Mouse (Mus musculus) thymus, postnatal 14 days (tissue): ENCODE measurements at regions not wholly inside any gene's neighbourhood (a gene's known extent, or its start where the extent isn't known, plus 50 kb on each side); places are given as distances from the start of the nearest gene placed in this dataset.

Experiments
- DNase-seq: peaks from one replicate; pipeline ENCODE4 v3.0.0; 2021

DNA sequence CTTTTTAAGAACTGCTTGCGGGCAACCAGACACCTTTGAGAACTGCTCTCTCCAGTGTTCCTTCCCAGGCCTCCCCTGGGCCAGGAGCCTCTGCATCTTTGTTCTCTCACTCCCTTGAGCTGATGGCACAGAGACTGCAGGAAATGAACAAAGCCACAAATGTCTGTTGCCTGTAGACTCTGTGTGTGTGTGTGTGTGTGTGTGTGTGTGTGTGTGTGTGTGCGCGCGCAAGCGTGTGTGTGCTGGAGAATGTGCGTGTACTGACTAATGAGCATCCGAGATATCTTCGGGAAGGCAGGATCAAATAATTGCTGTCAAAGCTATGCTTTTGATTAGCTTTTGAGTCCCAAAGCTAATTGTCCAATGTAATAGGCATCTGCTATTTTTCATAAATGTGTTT, 254.7 kb upstream of the Sdk2 start:
- DNase-seq: peak; percentile 74

DNA sequence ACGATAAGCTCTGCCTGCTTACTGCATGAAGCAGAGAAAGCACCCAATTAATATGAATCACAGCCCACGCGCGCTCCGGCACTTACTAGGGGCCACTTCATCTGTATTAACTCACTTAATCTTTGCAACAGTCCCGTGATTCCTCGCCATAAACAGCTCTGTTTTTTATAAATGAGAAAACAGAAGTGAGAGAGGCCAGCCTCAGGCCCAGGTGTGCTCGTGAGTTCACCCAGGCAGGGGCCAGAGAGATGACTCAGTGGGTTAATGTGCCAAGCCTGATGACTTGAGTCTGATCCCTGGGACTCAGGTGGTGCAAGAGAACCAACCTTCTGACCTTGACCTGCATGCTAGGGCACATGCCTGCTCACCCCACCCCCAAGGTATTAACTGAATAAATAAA, 248.4 kb upstream of the Sdk2 start:
- no peak for DNase-seq

DNA sequence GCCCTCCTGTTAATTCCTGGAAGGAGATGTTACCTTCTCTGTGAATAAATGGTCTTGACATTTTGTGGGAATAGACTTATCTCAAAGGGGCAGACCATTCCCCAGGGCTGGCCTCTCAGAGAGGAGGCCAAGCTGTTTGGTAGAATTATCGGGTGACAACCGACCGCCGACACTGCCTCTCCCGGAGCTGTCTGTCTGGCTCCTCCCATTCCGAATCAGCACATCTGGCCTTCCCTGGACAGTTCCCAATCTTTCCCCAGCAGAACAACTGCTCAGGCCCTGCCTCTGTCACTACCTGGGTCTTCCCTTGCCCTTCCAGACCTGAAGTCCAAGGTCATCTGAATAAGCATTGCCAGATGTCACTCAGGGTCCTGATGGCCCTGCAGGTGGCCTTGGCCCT, 246.8 kb upstream of the Sdk2 start:
- DNase-seq: no peak

DNA sequence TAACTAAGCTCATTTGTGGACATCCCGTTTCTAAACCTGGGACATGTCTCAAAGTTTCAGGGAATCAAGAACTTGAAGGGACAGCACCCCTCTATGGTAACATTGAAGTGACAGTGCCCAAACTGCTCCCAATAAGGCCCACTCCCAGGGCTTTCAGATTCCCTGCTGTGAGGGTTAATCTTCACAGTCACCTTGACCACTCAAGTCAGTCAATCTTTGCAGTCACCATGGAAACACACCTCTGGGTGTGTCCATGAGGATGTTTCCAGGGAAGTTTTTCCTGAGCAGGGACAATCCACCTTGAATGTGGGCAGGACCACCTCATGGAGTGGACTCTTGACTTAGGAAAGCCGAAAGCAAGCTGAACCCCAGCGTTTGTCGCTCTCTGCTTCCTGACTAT, 244.8 kb upstream of the Sdk2 start:
- no peak for DNase-seq

DNA sequence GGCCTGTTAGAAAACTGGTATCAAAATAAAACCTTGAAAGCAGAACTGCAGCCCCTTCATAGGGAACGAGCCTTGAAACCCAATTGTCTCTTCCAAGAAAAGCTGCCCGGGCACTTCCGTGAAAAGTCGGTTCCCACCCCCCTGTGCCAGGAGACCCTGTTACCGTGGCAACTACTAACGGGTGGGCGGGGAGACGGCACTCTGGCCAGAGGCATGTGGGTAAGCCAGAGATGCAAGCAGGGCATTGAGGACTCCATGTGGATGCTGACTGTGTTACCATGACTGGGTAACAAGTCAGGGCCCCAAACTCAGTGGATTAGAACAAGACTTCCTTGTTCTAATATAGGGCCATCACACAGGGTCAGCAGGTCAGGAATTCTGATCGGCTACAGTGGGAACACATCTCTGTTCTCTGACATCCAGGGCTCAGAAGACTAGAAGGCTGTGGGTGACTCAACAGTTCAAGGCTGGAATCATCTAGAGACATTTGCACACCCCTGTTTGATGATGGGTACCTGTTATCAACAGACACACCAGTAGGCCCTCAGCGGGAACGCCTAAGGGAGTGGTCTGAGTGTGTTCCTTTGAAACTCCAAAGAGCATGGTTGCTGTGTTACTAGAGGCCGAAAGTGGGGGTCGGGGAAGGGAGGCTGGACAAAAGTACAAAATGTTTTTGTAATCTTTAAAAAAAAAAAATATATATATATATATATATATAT, 236.9 kb upstream of the Sdk2 start:
- DNase-seq: no peak

DNA sequence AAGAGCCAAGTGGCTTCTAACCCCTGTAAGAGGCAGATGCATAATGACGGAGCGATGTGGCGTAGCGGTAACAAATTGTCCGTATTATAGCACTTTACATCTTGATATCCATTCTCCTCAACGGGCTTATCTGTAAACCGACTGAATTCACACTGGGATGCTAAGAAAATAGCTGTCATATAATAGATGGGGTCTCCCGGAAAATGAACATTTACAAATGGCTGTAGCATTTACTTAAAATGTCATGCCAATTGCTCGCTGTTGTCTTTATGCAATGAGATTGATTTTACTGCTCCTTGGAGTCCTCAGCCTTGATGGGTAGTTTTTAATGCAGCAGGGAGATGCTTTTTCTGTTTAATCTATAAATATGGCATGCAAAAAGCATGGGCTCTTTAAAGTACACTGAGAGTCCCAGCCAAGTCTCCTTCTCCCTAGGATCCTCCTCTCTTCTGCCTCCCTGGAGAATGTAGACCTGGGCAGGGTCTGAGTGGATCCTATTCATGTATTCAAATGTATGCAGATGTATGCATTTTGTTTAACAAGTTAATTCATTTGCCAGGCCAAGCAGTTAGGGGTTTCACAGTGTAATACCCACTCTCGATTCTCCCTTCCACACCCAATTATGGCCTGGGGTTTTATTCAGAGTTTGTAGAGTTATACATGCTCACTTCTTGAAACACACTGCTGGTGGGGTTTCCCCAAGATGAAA, 233.9 kb upstream of the Sdk2 start:
- DNase-seq: no peak

DNA sequence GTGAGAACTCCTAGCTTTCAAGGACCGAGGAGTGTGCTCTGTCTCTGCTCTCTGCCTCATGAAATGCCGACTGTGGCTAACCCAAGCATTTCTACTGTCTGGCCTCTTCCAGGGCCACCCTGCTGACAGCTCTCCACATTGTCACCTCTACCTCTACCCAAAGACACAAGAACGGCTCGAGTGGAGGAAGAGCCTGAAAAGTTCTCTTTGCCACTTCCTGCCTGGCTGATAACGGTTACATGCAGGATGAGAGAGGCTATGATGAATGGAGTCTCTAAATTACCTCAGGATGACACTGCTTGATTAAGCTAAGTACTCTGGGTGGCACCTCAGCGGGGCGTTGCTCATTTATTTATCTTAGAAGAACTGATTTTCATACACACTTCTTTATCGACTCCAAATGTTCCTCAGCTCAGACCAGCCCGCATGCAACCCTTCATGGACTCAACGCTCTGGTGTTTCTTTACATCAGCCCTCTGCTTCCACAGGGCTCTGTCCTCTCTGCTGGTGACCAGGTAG, 230.0 kb upstream of the Sdk2 start:
- DNase-seq: peak; percentile 56

DNA sequence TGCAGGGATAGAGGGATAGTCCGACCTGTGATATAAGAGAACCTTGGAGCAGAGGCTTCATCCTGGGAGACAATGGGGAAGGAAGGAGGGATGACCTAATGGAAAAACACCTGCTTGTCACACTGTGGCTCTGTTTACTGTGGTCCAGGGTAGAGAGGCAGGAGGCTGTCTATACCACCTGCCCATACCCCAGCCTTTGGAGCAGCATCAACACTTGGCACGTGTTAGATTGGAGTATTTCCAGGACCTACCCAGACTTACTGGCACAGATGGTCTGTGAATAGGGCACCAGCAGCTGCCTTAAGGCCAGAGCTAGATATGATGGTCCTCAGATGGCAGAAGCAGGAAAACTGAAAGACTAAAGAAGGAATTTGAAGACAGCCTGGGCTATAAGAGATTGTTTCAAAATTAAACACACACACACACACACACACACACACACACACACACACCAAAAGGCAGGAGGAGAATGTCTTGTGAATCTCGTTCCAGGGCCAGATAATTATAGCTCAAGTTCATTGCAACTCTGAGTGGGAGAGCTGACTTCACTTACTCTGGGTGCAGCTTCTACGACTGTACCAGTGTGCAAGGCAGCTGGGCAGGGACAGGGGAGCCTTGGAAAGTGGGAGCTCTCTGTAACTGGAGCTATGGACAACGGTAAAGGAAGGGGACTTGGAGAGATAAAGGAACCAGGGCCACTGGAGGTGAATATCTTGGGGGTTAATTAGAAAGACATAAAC, 227.8 kb upstream of the Sdk2 start:
- DNase-seq: no peak

DNA sequence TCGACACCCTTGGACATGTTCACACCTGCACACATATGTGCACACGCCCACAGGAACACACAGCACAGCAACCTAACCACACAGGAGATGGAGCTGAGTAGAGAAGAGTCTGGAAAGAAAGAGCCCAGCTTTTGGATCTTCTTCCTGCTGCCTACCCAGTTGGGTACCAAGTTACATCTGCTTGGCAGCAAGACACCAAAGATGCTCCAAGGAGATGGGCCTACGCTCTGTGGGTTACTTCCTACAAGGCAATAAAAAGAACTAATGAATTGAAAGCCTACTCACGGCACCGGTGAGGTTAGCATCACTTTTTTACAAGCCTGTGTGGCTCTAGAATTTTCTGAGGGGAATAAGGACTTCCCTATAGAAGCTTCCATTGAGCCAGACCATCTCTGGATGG, 224.4 kb upstream of the Sdk2 start:
- DNase-seq: no peak

DNA sequence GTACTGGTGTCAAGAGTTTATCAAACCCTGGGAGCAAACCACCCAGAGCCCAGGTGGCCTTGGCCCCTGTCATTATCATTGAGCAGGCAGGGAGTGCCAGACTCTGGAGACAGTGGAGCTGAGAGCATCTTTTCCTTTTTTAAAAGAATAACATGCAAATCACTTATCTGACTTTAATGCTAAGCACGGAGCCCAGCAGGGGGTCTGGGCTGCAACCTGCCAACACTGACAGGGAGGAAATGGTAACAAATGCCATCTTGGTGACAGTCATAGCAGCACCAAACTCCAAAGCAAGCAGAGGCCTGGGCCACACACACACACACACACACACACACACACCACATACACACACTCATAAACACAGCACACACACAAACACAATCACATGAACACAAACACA, 223.1 kb upstream of the Sdk2 start:
- DNase-seq: no peak

DNA sequence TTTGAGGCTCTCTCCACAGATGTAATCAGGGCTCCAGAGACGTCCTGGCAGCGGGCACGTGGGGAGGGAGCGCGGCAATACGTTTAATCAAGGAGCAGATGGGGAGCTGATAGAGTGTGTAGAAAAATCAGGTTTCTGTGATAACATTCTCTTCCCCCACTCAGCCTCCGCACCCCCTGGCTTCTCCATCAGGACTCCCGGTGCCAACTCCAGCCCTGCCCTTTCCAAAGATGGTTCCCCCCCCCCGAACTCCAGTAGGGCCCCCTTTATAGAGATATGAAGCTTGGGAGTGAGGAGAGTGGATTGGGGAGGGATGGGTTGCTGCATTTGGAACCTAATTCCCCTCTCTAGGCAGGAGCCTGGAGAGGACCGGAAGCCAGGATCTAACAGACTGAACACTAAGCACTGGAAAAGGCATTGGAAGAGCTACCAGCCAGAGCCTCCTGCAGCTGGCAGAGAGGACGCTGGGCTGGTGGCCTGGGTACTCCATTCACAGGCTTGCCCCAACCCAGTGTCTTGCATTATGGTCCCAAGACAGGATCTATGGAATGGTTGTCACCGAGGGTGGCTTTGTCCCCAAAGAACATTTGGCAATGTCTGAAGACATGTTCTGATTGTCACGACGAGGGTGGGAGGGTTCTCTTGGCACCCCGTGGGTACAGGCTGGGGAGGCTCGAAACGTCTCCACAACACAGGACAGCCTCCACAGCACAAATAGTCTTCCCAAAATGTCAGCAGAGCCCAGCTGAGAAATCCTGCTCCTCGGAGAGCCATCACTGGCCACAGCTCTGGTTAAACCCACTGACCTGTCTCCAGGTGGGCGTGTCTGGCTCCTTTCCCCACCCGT, 218.2 kb upstream of the Sdk2 start:
- no peak for DNase-seq

DNA sequence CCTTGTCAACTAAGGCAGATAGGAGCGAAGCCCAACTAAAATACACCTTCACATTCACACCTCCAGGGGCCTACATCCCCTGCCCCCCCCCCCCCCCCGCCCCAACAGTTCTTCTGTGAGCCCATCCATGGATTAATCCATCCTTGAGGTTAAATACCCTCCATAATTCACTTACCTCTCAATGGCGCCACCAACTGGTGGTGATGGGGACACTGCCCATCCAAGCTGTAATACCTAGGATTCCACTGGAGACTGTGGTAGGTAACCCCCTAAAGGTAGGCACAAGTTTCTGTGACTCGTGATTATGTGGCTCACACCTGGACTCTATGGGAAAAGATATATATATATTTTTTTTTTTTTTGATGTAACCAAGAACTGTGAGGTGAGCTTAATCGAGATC, 216.4 kb upstream of the Sdk2 start:
- DNase-seq: peak; percentile 80

DNA sequence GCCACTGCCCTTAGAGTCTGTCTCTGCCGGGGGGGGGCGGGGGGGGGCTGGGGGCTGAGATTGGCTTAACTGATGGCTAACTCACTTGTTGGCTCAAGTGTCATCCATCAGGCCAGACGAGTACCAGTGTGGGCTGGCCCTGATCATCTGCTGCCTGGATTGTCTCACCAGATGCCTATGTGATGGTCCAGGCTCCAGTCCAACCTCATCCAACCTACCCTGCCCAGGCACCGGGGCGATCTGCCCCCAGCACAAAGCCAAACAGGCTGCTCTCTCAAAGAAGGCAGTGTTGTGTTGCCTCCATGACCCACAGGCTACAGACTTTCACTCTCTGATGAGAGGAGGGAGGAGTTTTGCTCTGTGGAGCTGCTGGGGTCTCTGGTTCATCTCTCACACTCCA, 215.7 kb upstream of the Sdk2 start:
- no peak for DNase-seq

DNA sequence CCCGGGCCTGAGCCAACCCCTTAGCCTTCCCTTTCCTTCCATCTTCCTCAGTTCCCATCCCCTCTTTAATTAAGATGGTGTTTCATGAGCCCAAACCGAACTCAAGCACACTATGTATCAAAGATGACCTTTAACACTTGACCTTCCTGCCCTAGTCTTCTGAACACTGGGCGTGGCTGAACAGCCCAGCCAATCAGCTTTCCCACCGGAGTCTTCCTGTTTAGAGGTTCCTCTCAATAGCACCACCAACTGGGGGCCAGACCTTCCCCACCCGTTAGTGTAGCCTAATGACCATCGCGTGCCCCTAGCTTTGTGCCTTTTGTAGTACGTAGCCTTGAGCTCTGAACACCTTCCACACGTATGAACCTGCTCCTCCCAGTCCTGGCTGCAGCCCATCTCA, 215.0 kb upstream of the Sdk2 start:
- no peak for DNase-seq

DNA sequence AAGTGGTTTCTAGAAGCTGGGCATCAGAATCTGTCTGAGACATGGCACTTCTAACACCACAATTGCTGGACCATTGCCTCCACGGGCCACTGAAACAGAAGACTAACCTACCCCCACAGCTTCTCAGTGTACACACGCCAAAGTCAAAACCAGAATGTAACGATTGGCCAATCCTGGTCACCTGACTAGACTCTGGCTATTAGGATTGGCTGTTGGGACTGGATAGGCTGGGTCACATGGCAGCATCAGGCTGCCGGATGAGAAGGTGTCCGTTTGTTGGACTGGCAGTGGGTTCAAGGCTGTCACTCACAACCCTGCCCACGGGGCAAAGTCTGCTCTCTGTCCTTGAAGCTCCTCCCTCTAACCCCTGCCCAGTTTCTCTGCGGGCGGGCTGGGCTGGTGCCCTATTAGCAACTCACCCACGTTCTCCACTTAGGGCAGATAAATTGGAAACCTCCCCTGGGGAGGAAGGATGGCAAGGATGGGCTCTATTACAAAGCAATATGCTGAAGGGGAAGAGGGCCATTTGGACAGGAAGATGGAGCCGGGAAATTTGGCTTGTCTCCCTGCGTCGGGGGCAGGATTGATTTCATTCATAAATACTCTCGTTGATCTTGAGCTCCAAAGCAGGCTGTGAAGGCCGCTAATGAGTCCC, 214.3 kb upstream of the Sdk2 start:
- DNase-seq: no peak

DNA sequence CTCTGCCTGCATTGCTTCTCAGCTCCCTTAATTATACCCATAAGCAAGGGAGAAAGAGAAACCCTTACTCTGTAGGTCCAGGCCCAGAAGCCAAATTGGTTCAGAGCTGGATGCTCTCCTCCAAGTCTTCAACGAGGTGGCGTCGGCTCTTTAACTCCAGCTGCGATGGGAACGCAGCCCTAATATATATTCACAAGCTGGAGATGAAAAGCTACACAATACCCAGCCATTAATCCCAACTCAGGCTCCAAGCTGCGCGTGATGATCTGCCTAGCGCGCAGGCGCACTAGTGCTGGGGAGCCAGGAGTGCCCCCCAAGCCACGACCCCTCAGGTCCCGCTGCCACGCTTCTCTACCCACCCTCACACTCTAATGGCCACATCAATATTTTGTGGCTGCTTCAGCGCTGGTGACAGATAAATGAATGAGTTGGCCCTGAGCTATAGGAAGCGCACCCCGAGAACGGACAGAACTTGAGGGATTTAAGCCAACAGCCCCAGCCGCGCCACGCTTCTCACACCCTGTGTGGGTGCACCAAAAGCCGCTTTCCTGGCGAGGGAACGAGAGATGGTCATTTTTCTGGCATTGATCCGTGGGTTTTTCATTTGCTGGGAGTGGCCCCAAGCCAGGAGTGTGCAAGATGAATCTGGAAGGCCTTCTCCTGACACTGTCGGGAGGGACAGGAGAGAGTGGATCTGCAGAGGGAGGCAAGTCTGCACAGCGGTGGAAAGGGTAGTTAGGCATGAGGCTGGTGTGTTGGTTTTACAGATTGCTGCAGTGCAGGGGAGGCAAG, 210.9 kb upstream of the Sdk2 start:
- no peak for DNase-seq

DNA sequence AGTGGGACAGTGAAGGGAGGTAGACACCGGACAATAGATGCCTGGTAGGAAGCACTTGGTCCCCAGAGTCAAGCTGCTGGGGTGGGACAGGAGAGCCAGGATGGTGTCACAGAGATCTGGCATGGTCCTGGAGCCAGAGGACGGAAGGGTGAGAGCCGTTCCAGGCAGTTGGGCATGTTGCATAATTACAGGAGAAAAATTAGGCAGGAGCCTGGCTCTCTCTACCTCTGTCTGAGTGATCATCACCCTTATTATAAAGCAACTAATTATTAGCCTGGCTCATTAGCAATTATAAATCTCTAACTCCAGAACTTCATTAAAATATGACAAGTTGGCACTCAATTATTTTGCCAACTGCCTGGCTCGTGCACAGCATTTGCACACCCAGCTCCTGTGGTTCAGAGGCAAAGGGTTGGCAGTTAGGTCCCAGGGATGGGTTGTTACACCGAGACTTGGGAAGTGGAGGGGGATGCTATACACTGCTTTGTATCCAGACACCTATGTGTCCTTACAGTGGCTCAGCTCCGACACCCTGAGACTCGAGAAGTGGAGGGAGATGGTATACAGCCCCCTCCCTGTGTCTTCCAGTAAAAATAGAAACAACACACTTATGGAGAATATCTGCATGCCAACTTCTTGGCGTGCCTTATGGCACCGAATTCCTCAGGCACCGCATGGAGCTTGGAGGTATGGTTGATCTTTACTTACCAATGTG, 203.7 kb upstream of the Sdk2 start:
- no peak for DNase-seq

DNA sequence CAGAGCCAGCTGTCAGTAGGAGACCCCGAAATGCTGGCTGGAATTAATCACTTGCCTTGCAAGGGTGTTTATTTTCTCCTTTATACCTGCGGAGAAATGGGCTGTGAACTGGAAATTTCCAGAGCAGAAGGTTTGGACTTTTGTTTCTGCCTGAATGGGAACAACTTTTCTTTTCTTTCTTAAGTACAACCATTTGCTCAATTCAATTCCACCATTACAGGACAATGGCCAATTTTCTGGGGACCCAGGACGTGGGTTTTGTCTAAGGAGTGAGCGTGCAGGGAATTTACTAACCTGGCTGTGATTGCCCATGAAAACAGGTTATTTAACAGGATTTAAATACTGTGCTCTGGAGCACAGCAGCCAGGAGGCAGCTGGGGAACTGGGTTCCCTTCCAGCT, 195.1 kb upstream of the Sdk2 start:
- DNase-seq: no peak

DNA sequence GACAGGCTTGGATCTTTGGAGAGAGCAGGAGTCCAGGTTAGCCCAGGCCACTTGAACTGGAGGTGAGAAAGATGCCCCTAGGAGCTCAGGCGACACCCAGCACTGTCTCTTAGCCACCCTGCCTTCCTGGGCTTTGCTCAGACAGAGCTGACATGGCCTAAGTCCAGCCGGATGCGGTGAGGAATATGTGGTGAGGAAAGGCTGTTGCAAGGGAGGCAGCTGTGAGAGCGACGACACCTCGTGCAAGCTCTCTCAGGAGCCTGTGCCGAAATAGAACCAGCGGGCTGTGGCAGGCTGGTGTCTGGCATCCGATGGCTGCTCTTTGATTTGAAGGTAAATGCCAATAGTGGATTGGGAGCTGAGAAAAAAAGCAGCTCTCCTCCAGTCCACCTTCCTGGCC, 191.4 kb upstream of the Sdk2 start:
- DNase-seq: peak; percentile 32

DNA sequence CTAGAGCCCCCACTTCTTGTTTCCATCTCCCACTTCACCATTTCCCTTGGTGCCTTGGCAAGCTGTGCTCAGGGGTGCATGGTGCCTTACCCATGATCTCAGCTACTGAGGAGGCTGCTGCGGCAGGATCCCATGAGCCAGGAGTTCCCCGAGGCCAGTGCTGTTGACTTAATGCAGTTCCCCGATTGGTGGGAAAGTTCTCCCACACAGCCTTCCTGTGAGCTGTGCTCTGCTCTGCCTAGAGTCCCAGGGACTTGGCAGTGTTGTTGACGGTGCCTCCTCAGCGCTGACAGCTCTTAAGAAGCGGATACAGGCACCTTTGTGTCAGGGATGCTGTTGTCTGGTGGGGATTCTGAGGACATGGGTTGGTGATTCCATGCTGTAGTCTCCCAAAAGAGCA, 190.9 kb upstream of the Sdk2 start:
- no peak for DNase-seq

DNA sequence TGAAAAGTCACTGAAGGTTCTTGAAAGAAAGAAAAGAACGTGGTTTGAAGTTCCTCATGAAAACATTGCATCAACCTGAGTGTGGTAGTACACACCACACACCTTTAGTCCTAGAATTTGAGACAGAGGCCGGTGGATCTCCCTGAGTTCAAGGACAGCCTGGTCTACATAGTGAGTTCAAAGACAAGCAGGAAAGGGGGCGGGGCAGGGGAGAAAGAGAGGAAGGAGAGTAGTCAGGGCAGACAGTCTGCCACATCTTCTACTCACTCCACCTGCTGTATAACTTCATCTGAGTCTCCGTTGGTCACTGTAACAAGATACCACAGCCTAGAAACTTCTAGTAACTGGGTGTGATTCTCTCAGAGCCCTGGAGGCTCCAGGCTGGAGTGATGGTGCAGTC, 190.2 kb upstream of the Sdk2 start:
- DNase-seq: peak; percentile 63
